Mouse (Mus musculus): Measurements from ENCODE around the gene Plekhn1.

DNA sequence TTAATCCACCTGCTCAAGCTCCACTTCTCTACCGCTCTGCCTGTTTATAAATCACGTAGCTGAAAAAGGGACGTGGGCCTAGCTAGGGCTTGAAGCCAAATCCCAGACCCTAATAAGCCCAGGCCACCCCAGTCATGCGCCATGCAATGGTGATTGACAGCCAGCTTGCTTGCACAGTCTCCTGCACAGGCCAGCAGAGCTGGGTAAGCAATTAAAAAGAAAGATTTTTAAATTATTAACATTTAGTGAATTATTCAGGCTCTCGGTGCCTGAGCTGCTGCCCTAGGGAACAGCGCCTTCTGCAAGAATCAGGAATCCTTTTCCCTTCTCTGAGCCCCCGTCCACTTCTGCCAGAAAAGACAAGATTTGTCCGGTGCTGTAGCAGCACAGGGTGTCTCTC, 16.4 kb upstream of the Plekhn1 start:
- TF ChIP-seq CTCF (IDR thresholded peaks at IDR 0.05; ENCODE audit: insufficient read depth, low read length) (no peak), POLR2A (IDR thresholded peaks at IDR 0.05; ENCODE audit: borderline replicate concordance, extremely low read depth, low read depth, low read length) (no peak)

Data from lung, adult 2 months (tissue).